Mouse (Mus musculus) limb, embryonic 15.5 days (tissue): Measurements from ENCODE around the gene Pfn4. TPM values are rescaled to one million over a fixed set of nuclear protein-coding genes. Genes with fewer than 3 reads are reported as not detected.
"Not testable (repeated sequence)": the region's sequence is repeated elsewhere in the genome, so short reads cannot be mapped to it uniquely, and the experiment has no call there.

Experiments
- ATAC-seq: fragments of 200-750 bp; cut with Nextera tagmentation; 2 replicates; pipeline ENCODE4 v1.8.0; 2017; ENCODE audit warnings: low read depth, moderate TSS enrichment; ENCODE audit not compliant: insufficient number of reproducible peaks, low FRiP score, low TSS enrichment
- H3K27ac ChIP-seq: fragments of 300-500 bp; sonication (generic); 2 replicates; pipeline ENCODE4 v1.5.1; 2015; ENCODE audit warnings: moderate library complexity, mild to moderate bottlenecking, inconsistent platforms
- H3K27me3 ChIP-seq: fragments of 300-500 bp; sonication (generic); 2 replicates; pipeline ENCODE4 v1.6.1; 2015; ENCODE audit warnings: inconsistent platforms
- H3K36me3 ChIP-seq: fragments of 300-500 bp; sonication (generic); 2 replicates; pipeline ENCODE4 v1.6.1; 2015; ENCODE audit warnings: inconsistent platforms
- H3K4me1 ChIP-seq: fragments of 300-500 bp; sonication (generic); 2 replicates; pipeline ENCODE4 v1.6.1; 2015; ENCODE audit warnings: inconsistent platforms
- H3K4me2 ChIP-seq: fragments of 300-500 bp; sonication (generic); 2 replicates; pipeline ENCODE4 v1.6.1; 2015; ENCODE audit warnings: mild to moderate bottlenecking, inconsistent platforms
- H3K4me3 ChIP-seq: fragments of 300-500 bp; sonication (generic); 2 replicates; pipeline ENCODE4 v1.5.1; 2015; ENCODE audit warnings: mild to moderate bottlenecking, inconsistent platforms
- H3K9ac ChIP-seq: fragments of 300-500 bp; sonication (generic); 2 replicates; pipeline ENCODE4 v1.6.1; 2015; ENCODE audit warnings: inconsistent platforms
- H3K9me3 ChIP-seq: fragments of 300-500 bp; sonication (generic); 2 replicates; pipeline ENCODE4 v1.6.1; 2016; ENCODE audit warnings: inconsistent platforms
- WGBS: fragments of 180-500 bp; shearing (Covaris S2); methylation state at CpG from one replicate; pipeline ENCODE4 v1.1.7; 2015; 5-methylcytosine and 5-hydroxymethylcytosine counted together
- polyA plus RNA-seq: library from polyadenylated mRNA; unstranded; fragments of >200 nt; fragmentation: Nextera tagmentation; extraction: Ambion mirVana; gene quantifications from 2 replicates; pipeline ENCODE4 v1.2.1, GENCODE M21; 2015

Pfn4 gene
- polyA plus RNA-seq, 1 experiment from 2014 or later: 3.6 TPM

GRCm38 (mm10) chr12:4757060-4757459 lies 11.8 kb upstream of the Pfn4 start:
- Histone ChIP-seq H3K4me1 (no peaks in the 10 kb centered on the region), H3K4me3 (no peak overlapping the region), H3K27me3 (no peaks in the 10 kb centered on the region), H3K4me2 (no peak overlapping the region), H3K9me3 (no peaks in the 10 kb centered on the region), H3K9ac (no peak overlapping the region), H3K36me3 (no peaks in the 10 kb centered on the region), H3K27ac (no peak overlapping the region)
- ATAC-seq: no peak
- 86% methylated on average over 1 of the region's 1 CpGs for WGBS

DNA sequence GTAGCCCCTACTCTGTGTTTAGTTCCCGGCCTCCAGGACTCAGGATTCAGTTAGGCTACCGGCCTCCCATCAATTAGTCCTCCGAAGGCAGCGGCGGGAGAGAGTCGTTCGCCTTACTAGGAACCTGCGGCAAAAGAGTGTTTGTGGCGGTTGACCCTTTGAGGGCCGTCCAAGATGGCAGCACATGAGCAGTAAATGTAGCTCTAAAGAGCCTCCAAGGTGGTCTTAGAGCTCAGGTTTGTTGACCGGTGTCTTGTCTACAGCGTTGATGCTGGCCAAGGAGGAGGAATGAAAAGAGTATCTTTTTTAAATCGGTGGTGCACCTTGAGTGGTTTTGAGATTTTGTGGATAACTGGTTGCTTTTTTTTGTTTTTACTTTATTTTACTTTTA lies 506 bp downstream of the Pfn4 start:
- ATAC-seq: no peak

DNA sequence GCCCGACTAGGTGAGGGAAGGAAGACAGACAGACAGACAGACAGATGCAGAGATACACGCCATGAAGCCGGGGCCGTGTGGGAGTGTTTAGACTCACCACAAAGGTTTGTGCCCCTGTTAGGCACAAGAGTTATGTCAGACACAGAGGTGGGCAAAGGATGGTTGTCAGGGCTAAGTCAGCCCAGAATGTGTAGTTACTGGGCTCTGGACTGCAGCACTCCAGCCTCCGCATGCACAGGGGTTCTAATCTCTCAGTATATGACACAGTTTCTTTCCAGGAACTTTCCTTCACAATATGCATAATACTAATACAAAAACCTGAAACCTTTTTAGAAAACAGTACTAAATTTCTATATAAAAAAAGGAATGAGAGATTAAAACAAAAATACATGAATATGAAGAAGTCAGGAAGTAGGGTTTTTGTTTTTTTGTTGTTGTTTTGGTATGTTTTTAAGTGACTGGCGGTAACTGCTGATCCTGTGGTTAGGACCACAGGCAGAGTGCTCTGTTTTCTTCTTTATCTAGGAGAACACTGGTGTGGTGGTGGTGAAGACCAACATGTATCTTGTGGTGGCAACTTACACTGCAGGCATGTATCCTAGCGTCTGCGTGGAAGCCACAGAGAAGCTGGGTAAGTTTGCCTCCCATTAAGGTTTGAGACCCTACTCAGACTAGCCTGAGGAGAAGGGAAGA lies 6.2 kb downstream of the Pfn4 start:
- H3K4me3 ChIP-seq: no peak overlapping the region
- H3K36me3 ChIP-seq: no peaks in the 10 kb centered on the region
- no peak overlapping the region for H3K9ac ChIP-seq
- WGBS: 86% methylated on average over 8 of the region's 8 CpGs
- no peaks in the 10 kb centered on the region for H3K4me1 ChIP-seq
- no peak overlapping the region for H3K27ac ChIP-seq
- H3K9me3 ChIP-seq: no peaks in the 10 kb centered on the region
- no peak for ATAC-seq
- H3K4me2 ChIP-seq: no peak overlapping the region
- H3K27me3 ChIP-seq: no peaks in the 10 kb centered on the region

More for the DNA sequence above, 506 bp downstream of the Pfn4 start:
- H3K4me3 ChIP-seq: peak overlapping the region; percentile 81
- no peaks in the 10 kb centered on the region for H3K4me1 ChIP-seq
- no peaks in the 10 kb centered on the region for H3K9me3 ChIP-seq
- peak overlapping the region; percentile 66 for H3K4me2 ChIP-seq
- whole genome bisulfite sequencing: 17% methylated on average over 13 of the region's 13 CpGs
- H3K9ac ChIP-seq: peak overlapping the region; percentile 87
- H3K27me3 ChIP-seq: no peaks in the 10 kb centered on the region
- H3K27ac ChIP-seq: peak overlapping the region; percentile 93
- H3K36me3 ChIP-seq: no peaks in the 10 kb centered on the region

DNA sequence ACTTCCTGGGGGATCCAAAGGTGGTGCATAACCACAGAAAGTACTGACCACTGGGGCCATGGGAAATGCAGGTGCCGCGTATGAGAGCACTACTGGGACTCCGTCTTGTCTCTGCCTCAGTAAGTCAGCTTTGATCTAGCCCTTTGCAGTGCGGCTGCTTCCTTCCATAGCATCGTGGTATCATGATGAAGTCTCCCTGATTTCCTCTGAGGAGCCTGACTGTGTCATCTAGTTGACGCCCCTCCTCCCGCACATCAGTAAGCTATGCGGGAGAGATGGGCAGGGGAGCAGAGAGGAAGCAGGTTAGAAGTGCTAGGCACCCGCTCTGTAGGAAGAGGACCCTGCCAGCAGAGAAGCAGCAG lies 6.7 kb downstream of the Pfn4 start:
- no peaks in the 10 kb centered on the region for H3K9me3 ChIP-seq
- 76% methylated on average over 9 of the region's 9 CpGs for WGBS
- H3K27ac ChIP-seq: no peak overlapping the region
- no peak for ATAC-seq
- no peaks in the 10 kb centered on the region for H3K4me1 ChIP-seq
- no peaks in the 10 kb centered on the region for H3K27me3 ChIP-seq
- no peak overlapping the region for H3K4me3 ChIP-seq
- no peaks in the 10 kb centered on the region for H3K36me3 ChIP-seq
- H3K9ac ChIP-seq: no peak overlapping the region
- H3K4me2 ChIP-seq: no peak overlapping the region

DNA sequence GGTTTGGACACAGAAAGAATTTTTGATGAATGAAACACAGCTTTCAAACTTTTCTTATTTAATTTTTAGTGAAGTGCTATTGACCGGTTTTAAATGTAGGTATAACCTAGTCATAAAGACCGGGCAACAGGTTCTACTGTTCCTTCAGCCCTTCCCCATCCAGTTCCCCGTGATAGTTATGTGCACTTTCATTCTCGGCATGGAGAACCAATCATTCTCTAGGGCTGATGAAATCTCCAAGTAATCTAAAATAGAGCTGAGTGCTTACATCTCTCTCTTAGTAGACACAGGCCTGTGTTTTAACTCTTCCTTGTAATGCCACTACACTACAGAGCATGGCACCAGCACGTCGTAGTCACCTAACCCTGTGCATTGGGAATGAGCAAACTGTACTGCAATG lies 8.9 kb downstream of the Pfn4 start:
- no peaks in the 10 kb centered on the region for H3K4me1 ChIP-seq
- H3K27me3 ChIP-seq: no peaks in the 10 kb centered on the region
- no peak overlapping the region for H3K27ac ChIP-seq
- ATAC-seq: no peak
- no peak overlapping the region for H3K4me2 ChIP-seq
- WGBS: 82% methylated on average over 6 of the region's 6 CpGs
- H3K4me3 ChIP-seq: no peak overlapping the region
- H3K9me3 ChIP-seq: no peaks in the 10 kb centered on the region
- H3K36me3 ChIP-seq: no peaks in the 10 kb centered on the region
- H3K9ac ChIP-seq: no peak overlapping the region

DNA sequence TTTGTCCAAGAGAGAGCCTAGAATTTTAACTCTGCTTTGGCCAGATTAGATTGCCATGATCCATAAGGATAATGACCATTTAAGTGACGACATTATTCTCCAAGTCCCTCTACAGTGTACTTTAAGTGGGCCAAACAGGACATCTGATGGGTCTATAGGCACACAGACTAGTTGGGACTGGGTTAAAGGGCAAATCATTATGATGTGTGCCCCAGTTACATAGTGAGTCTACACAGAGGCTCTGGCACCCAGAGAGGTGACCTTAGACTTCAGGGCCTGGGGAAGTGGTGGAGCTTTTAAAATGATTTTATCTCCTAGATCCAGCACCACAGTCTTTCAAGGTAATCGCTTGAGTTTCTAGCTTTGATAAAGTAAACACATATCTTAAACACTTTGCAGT lies 11.4 kb downstream of the Pfn4 start:
- no peaks in the 10 kb centered on the region for H3K27me3 ChIP-seq
- H3K4me2 ChIP-seq: no peak overlapping the region
- H3K9me3 ChIP-seq: no peaks in the 10 kb centered on the region
- no peak overlapping the region for H3K4me3 ChIP-seq
- no peak overlapping the region for H3K9ac ChIP-seq
- H3K27ac ChIP-seq: no peak overlapping the region
- H3K4me1 ChIP-seq: no peaks in the 10 kb centered on the region
- 60% methylated on average over 2 of the region's 2 CpGs for WGBS
- no peaks in the 10 kb centered on the region for H3K36me3 ChIP-seq
- ATAC-seq: no peak

DNA sequence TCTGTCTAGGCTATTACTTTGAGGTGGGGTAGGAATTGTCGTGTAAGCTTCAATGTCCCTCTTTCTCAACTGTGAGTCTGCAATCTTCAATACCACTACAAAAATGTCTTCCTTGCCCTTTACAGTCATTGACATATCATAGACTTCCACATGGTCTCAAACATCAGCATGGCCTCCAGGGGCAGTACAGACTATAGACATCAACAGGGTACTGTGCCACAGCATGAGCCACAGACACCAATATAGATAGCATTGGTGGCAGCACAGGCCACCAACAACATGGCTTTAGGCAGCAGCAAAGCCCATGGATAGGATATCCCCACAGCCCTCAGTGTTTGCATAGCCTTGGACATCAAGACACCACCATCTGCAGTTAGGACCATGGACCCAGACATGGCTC lies 12.4 kb downstream of the Pfn4 start:
- H3K27me3 ChIP-seq: no peaks in the 10 kb centered on the region
- no peak overlapping the region for H3K4me3 ChIP-seq
- no peak overlapping the region for H3K27ac ChIP-seq
- H3K9ac ChIP-seq: no peak overlapping the region
- no peak overlapping the region for H3K4me2 ChIP-seq
- no peaks in the 10 kb centered on the region for H3K36me3 ChIP-seq
- no peak for ATAC-seq
- no peaks in the 10 kb centered on the region for H3K9me3 ChIP-seq
- WGBS: 80% methylated on average over 1 of the region's 1 CpGs
- no peaks in the 10 kb centered on the region for H3K4me1 ChIP-seq

GRCm38 (mm10) chr12:4781725-4782404 lies 13.0 kb downstream of the Pfn4 start:
- H3K27ac ChIP-seq, H3K9ac ChIP-seq, H3K4me3 ChIP-seq, H3K9me3 ChIP-seq, H3K4me2 ChIP-seq, H3K27me3 ChIP-seq, ATAC-seq, H3K36me3 ChIP-seq, H3K4me1 ChIP-seq: not testable (repeated sequence)
- WGBS: 90% methylated on average over 9 of the region's 9 CpGs

DNA sequence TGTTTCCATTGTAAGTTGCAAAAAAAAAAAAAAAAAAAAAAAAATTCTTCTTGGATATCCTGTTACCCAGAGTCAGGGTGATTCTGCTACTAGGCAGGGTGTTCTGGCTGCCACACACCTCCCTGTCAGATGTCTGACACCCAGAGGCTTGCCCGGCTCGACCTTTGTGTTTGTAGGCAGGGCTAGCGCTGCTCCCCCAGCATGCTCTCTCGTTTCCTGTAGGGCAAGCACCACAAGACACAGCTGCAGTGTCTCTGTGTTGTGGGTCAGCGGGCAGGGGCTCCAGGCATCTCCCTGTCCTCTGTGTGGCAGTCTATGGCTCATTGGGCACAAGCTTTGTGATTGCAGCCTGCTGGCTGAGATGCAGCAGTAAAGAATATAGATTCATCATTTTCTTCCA lies 14.8 kb downstream of the Pfn4 start:
- 66% methylated on average over 5 of the region's 5 CpGs for WGBS
- no peak for ATAC-seq

DNA sequence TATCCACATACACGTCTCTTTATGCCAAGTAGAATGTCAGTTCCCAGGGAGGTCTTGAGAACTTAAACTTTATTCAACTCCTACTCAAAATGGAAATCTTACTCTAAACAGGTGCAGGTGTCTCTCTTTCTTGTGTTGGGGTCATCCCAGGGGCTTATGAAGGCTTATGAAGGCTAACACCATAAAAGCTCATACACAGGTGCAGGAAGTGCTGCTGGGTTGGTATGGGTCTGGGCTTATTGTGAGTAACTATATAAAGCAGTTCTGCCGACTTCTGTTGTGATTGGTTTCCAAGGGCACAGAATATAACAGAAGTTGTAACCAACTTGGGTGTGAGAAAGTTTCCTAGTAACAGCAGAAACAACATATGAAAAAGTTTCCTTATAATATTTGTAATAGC lies 15.6 kb downstream of the Pfn4 start:
- Histone ChIP-seq H3K4me2 (no peak overlapping the region), H3K27me3 (no peaks in the 10 kb centered on the region), H3K4me3 (no peak overlapping the region), H3K27ac (no peak overlapping the region), H3K9ac (no peak overlapping the region), H3K4me1 (no peaks in the 10 kb centered on the region), H3K9me3 (no peaks in the 10 kb centered on the region), H3K36me3 (no peaks in the 10 kb centered on the region)
- ATAC-seq: no peak
- WGBS: 72% methylated on average over 2 of the region's 2 CpGs

More for the DNA sequence above, 14.8 kb downstream of the Pfn4 start:
- Histone ChIP-seq H3K9ac (no peak overlapping the region), H3K36me3 (no peaks in the 10 kb centered on the region), H3K27ac (no peak overlapping the region), H3K4me2 (no peak overlapping the region), H3K9me3 (no peaks in the 10 kb centered on the region), H3K27me3 (no peaks in the 10 kb centered on the region), H3K4me3 (no peak overlapping the region), H3K4me1 (no peaks in the 10 kb centered on the region)

GRCm38 (mm10) chr12:4788128-4788527 lies 19.3 kb downstream of the Pfn4 start:
- not testable (repeated sequence) for H3K4me2 ChIP-seq, ATAC-seq, H3K36me3 ChIP-seq, H3K27me3 ChIP-seq, H3K4me1 ChIP-seq, H3K9me3 ChIP-seq, H3K4me3 ChIP-seq, H3K27ac ChIP-seq, H3K9ac ChIP-seq
- WGBS: 93% methylated on average over 25 of the region's 25 CpGs

GRCm38 (mm10) chr12:4793718-4794117 lies 24.9 kb downstream of the Pfn4 start:
- Histone ChIP-seq H3K27me3 (no peaks in the 10 kb centered on the region), H3K4me3 (no peak overlapping the region), H3K4me2 (no peak overlapping the region), H3K4me1 (peaks cover 3% of the 10 kb centered on the region; the same call in 1 of the 2 replicates), H3K36me3 (no peaks in the 10 kb centered on the region), H3K9me3 (no peaks in the 10 kb centered on the region), H3K9ac (no peak overlapping the region), H3K27ac (no peak overlapping the region)
- 72% methylated on average over 1 of the region's 1 CpGs for WGBS
- ATAC-seq: no peak
